Mouse (Mus musculus) heart, embryonic 15.5 days (tissue): ENCODE data around the gene Ovol2. TPM values are rescaled to one million over a fixed set of nuclear protein-coding genes. Genes with fewer than 3 reads are reported as not detected.
A peak's percentile ranks its signal among the peaks of the same experiment; 100 is the strongest.

Experiments used
- ATAC-seq: fragments of 200-750 bp; cut with Nextera tagmentation; replicated peaks from 2 replicates; pipeline ENCODE4 v1.8.0; 2017; ENCODE audit warnings: low read depth, moderate TSS enrichment; ENCODE audit not compliant: insufficient number of reproducible peaks, insufficient read depth, low FRiP score
- H3K27ac ChIP-seq: fragments of 300-500 bp; sonication (generic); 2 replicates; pipeline ENCODE4 v1.5.1; 2015; ENCODE audit warnings: mild to moderate bottlenecking, inconsistent platforms
- H3K27me3 ChIP-seq: fragments of 300-500 bp; sonication (generic); 2 replicates; pipeline ENCODE4 v1.6.1; 2015; ENCODE audit warnings: inconsistent platforms
- H3K36me3 ChIP-seq: fragments of 300-500 bp; sonication (generic); 2 replicates; pipeline ENCODE4 v1.6.1; 2015; ENCODE audit warnings: mild to moderate bottlenecking, inconsistent platforms
- H3K4me1 ChIP-seq: fragments of 300-500 bp; sonication (generic); replicated peaks from 2 replicates; pipeline ENCODE4 v1.6.1; 2015; ENCODE audit warnings: inconsistent platforms
- H3K4me2 ChIP-seq: fragments of 300-500 bp; sonication (generic); 2 replicates; pipeline ENCODE4 v1.6.1; 2015; ENCODE audit warnings: inconsistent platforms, mild to moderate bottlenecking, moderate library complexity
- H3K4me3 ChIP-seq: fragments of 300-500 bp; sonication (generic); 2 replicates; pipeline ENCODE4 v1.5.1; 2015; ENCODE audit warnings: mild to moderate bottlenecking, inconsistent platforms
- H3K9ac ChIP-seq: fragments of 300-500 bp; sonication (generic); 2 replicates; pipeline ENCODE4 v1.6.1; 2015; ENCODE audit warnings: mild to moderate bottlenecking, inconsistent platforms
- H3K9me3 ChIP-seq: fragments of 300-500 bp; sonication (generic); replicated peaks from 2 replicates; pipeline ENCODE4 v1.6.1; 2016; ENCODE audit warnings: inconsistent platforms
- WGBS: fragments of 180-500 bp; shearing (Covaris S2); methylation state at CpG from one replicate; pipeline ENCODE4 v1.1.7; 2015; ENCODE audit warnings: mixed read lengths; 5-methylcytosine and 5-hydroxymethylcytosine counted together
- polyA plus RNA-seq: library from polyadenylated mRNA; unstranded; fragments of >200 nt; fragmentation: Nextera tagmentation; extraction: Ambion mirVana; gene quantifications from 2 replicates; pipeline ENCODE4 v1.2.1, GENCODE M21; 2015

Ovol2 gene
- polyA plus RNA-seq, 1 experiment from 2014 or later, result 0.08 TPM

- WGBS, result 65% methylated on average over 3 of the region's 3 CpGs
- Histone ChIP-seq H3K4me2 (no peak overlapping the region), H3K4me3 (no peak overlapping the region), H3K9ac (no peak overlapping the region), H3K4me1 (peaks cover 23% of the 10 kb centered on the region), H3K9me3 (no peaks in the 10 kb centered on the region), H3K27ac (peak overlapping the region; percentile 54), H3K36me3 (peaks cover 25% of the 10 kb centered on the region), H3K27me3 (no peaks in the 10 kb centered on the region)
- peak; percentile 60; the same call in 1 of the 2 replicates for ATAC-seq
Measured at GRCm38 (mm10) chr2:144276885-144277284, 55.1 kb downstream of the Ovol2 start.

DNA sequence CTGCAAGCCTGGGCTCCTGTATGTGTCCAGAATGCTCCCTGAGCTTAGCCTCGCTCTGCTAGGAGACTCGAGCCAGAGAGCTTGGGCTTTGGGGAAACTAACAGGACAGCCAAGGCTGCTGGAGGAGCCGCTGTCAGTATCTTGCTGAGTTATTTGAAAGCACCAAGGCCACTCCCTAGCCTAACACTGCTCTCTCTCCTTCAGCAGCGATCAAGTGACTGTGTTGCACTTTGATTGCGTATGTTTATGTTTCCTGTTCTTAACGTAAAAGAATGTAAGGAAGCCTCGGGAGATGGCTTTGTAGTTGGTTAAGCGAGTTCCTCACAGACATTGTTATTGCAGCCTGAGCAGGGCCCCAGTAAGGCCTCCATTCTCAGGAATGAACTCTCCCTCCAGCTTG lies 57.2 kb downstream of the Ovol2 start:
- H3K4me3 ChIP-seq, result no peak overlapping the region
- peak overlapping the region; percentile 72 for H3K27ac ChIP-seq
- H3K4me2 ChIP-seq, result no peak overlapping the region
- ATAC-seq, result no peak
- H3K36me3 ChIP-seq, result peaks cover 25% of the 10 kb centered on the region
- H3K27me3 ChIP-seq, result no peaks in the 10 kb centered on the region
- WGBS, result 38% methylated on average over 8 of the region's 8 CpGs
- peaks cover 13% of the 10 kb centered on the region for H3K4me1 ChIP-seq
- 0 out of 2 replicates have a peak overlapping the region, but pooled peaks have one; percentile 3 for H3K9ac ChIP-seq
- H3K9me3 ChIP-seq, result no peaks in the 10 kb centered on the region

DNA sequence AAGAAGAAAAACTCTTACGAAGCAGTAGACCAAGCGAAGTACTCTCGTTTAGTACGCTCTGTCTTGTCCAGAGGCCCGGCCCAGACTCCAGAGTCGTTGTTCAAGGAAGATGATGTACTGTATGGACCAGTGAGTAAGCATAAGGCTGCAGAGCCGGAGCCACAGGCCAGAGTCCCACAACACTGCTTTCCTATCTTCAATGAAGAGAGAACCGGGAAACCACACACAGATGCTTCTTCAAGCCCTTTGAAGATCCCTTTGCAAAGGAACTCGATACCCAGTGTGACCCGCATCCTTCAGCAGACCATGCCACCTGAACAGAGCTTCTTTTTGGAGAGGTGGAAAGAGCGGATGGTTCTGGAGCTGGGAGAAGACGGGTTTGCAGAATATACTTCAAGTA lies 59.9 kb downstream of the Ovol2 start:
- H3K4me2 ChIP-seq, result no peak overlapping the region
- ATAC-seq, result no peak
- H3K27me3 ChIP-seq, result no peaks in the 10 kb centered on the region
- H3K9ac ChIP-seq, result no peak overlapping the region
- H3K4me1 ChIP-seq, result peaks cover 28% of the 10 kb centered on the region
- H3K4me3 ChIP-seq, result no peak overlapping the region
- H3K36me3 ChIP-seq, result peaks cover 9% of the 10 kb centered on the region; the same call in 1 of the 2 replicates
- no peaks in the 10 kb centered on the region for H3K9me3 ChIP-seq
- 87% methylated on average over 12 of the region's 12 CpGs for WGBS
- H3K27ac ChIP-seq, result no peak overlapping the region

GRCm38 (mm10) chr2:144270507-144271420 lies 61.2 kb downstream of the Ovol2 start, which contains the start of the genes Mgme1 and Snx5:
TSS of gene Mgme1 (plus strand) at chr2:144270663.
TSS of gene Snx5 (minus strand) at chr2:144270906.
- WGBS, result under 1% methylated on average over 83 of the region's 93 CpGs
- peak within 1 kb of the TSS; percentile 96 for H3K27ac ChIP-seq
- ATAC-seq, result peak; percentile 97
- H3K9me3 ChIP-seq, result no peaks in the 10 kb centered on the region
- peak within 1 kb of the TSS; percentile 84 for H3K4me2 ChIP-seq
- 0 out of 2 replicates have a peak, but pooled peaks cover 3% of the 10 kb centered on the region for H3K36me3 ChIP-seq
- peaks cover 39% of the 10 kb centered on the region for H3K4me1 ChIP-seq
- peak within 1 kb of the TSS; percentile 95 for H3K9ac ChIP-seq
- no peaks in the 10 kb centered on the region for H3K27me3 ChIP-seq
- peak within 1 kb of the TSS; percentile 89 for H3K4me3 ChIP-seq

GRCm38 (mm10) chr2:144269679-144270475 lies 62.1 kb downstream of the Ovol2 start:
- Histone ChIP-seq H3K27ac (peak overlapping the region; percentile 96), H3K4me3 (peak overlapping the region; percentile 89), H3K9me3 (no peaks in the 10 kb centered on the region), H3K4me1 (peaks cover 44% of the 10 kb centered on the region), H3K36me3 (0 out of 2 replicates have a peak, but pooled peaks cover 3% of the 10 kb centered on the region), H3K4me2 (peak overlapping the region; percentile 84), H3K27me3 (no peaks in the 10 kb centered on the region), H3K9ac (peak overlapping the region; percentile 95)
- ATAC-seq, result no peak
- WGBS, result 1% methylated on average over 31 of the region's 33 CpGs

- Histone ChIP-seq H3K36me3 (0 out of 2 replicates have a peak, but pooled peaks cover 3% of the 10 kb centered on the region), H3K9ac (peak overlapping the region; percentile 95), H3K4me3 (peak overlapping the region; percentile 89), H3K4me1 (peaks cover 47% of the 10 kb centered on the region), H3K27ac (peak overlapping the region; percentile 20; the same call in 1 of the 2 replicates), H3K9me3 (no peaks in the 10 kb centered on the region), H3K4me2 (peak overlapping the region; percentile 84), H3K27me3 (no peaks in the 10 kb centered on the region)
- ATAC-seq, result no peak
- 2% methylated on average over 11 of the region's 11 CpGs for WGBS
Measured at GRCm38 (mm10) chr2:144269306-144269650, 62.7 kb downstream of the Ovol2 start.

DNA sequence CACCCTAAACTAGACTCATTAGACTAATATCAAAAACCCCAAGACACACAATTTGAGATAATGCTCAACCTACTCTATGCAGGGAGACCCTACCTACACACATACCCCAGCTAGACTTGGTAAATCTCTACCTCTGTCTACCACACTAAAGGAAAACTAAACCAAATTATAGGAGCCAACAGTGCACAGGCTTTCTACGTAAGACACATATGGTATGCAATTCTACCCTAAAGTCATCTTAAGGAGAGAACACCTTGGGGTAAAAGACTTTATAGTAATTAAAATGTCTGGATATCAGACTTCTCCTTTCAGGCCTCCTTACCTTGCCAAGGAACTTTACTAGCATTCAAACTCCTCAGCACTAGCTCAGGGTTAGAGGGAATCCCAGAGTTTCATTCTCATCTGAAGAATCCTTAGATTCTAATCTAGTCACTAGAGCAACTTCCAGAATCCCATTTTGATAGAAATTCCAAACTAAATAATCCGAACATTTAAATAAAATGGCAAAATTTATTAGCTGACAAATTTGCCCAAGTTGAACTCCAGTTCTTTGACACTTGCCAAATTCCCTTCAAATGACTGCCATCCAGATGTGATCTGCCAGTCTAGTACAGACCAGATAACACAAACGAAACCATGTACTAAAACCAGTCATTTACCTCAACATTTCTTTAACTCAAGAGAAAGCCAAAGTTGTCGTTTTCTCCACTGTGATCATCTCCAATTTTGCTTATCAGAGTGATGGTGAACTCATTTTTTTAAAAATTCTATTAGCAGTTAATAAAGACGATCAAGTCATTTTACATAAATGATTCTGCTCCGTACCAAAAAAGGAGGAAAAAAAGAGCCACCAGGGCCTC lies 63.3 kb downstream of the Ovol2 start:
- WGBS, result 9% methylated on average over 6 of the region's 6 CpGs
- peak overlapping the region; percentile 34 for H3K27ac ChIP-seq
- peaks cover 43% of the 10 kb centered on the region for H3K4me1 ChIP-seq
- H3K9me3 ChIP-seq, result no peaks in the 10 kb centered on the region
- H3K36me3 ChIP-seq, result peaks cover 6% of the 10 kb centered on the region; the same call in 1 of the 2 replicates
- peak overlapping the region; percentile 89 for H3K4me3 ChIP-seq
- peak overlapping the region; percentile 84 for H3K4me2 ChIP-seq
- ATAC-seq, result no peak
- H3K27me3 ChIP-seq, result no peaks in the 10 kb centered on the region
- H3K9ac ChIP-seq, result peak overlapping the region; percentile 95

GRCm38 (mm10) chr2:144267731-144268015 lies 64.3 kb downstream of the Ovol2 start:
- Histone ChIP-seq H3K27me3 (no peaks in the 10 kb centered on the region), H3K36me3 (peaks cover 6% of the 10 kb centered on the region; the same call in 1 of the 2 replicates), H3K4me1 (peaks cover 50% of the 10 kb centered on the region), H3K27ac (peak overlapping the region; percentile 34; the same call in 1 of the 2 replicates), H3K9ac (0 out of 2 replicates have a peak overlapping the region, but pooled peaks have one; percentile 28), H3K4me2 (peak overlapping the region; percentile 84), H3K4me3 (0 out of 2 replicates have a peak overlapping the region, but pooled peaks have one; percentile 89), H3K9me3 (no peaks in the 10 kb centered on the region)
- WGBS, result 36% methylated on average over 1 of the region's 1 CpGs
- ATAC-seq, result no peak

DNA sequence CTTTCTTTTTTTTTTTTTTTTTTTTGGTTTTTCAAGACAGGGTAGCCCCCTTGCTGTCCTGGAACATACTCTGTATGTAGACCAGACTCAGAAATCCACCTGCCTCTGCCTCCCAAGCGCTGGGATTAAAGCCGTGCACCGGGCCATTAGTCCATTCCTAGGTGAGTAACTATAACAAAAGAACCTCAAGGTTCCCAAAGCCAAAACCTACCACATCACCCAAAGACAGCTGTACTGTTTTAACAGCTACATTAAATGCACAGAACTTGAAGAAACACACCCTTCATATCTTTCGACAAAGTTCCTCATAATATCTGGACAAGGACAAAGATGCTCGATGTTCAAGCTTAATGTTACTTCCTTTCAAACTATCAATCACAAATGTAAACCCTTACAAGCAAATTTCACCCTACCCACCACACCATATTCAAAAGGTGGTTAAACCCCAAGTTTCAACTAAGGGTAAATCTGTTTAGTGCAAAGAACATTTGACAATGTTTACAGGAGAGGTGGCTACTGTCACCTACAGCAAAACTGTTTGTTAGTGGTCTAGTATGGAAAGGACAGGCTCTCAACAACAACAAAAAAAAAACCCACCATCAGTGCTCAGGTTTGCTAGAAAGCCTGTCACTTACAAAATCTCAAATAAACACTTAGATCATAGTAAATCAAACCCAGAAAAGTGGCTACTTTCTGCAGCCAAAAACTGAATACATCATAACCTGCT lies 64.8 kb downstream of the Ovol2 start:
- Histone ChIP-seq H3K27me3 (no peaks in the 10 kb centered on the region), H3K9me3 (no peaks in the 10 kb centered on the region), H3K4me2 (peak overlapping the region; percentile 84), H3K9ac (no peak overlapping the region), H3K36me3 (peaks cover 4% of the 10 kb centered on the region; the same call in 1 of the 2 replicates), H3K4me1 (peaks cover 51% of the 10 kb centered on the region), H3K27ac (peak overlapping the region; percentile 4; the same call in 1 of the 2 replicates), H3K4me3 (0 out of 2 replicates have a peak overlapping the region, but pooled peaks have one; percentile 4)
- WGBS, result 49% methylated on average over 5 of the region's 5 CpGs
- no peak for ATAC-seq
